Mouse (Mus musculus): ENCODE results near the gene Tnfsf9.

Tnfsf9 gene

DNA sequence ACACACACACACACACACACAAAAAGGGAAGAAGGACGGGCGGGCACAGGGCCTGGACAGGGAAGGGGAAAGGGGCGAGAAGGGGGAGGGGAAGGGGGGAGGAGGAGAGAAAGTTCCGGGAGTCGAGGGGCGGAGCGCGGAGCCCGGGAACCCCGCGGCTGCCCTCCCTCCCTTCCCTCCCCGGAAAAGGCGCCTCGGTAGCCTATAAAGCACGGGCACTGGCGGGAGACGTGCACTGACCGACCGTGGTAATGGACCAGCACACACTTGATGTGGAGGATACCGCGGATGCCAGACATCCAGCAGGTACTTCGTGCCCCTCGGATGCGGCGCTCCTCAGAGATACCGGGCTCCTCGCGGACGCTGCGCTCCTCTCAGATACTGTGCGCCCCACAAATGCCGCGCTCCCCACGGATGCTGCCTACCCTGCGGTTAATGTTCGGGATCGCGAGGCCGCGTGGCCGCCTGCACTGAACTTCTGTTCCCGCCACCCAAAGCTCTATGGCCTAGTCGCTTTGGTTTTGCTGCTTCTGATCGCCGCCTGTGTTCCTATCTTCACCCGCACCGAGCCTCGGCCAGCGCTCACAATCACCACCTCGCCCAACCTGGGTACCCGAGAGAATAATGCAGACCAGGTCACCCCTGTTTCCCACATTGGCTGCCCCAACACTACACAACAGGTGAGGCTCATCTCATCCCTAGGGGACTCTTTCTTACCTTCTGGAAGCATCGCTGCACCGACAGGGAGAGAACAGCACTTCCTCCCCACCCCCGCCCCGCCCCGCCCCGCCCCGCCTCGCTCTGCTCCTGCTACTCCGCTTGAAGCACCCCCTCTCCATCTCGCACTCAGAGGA lies at the start of gene Tnfsf9:
TSS of gene Tnfsf9 (plus strand) at position 145 of the 854 bp plus-strand sequence.
- DNase-seq (ENCODE audit: low spot score in 2 of 2), result no peak

GRCm38 (mm10) chr17:57056246-57056645 lies 48.9 kb upstream of the Tnfsf9 start:
- no peak for DNase-seq (ENCODE audit: low spot score in 2 of 2)

- peak; percentile 32 to 56 for DNase-seq (ENCODE audit: low spot score in 2 of 2)
These were observed 46.1 kb upstream of the Tnfsf9 start, which contains the start of gene Crb3 for GRCm38 (mm10) chr17:57058891-57059485. Gene Crb3, plus strand, starts transcription at chr17:57059105.

GRCm38 (mm10) chr17:57059486-57059977 lies 45.6 kb upstream of the Tnfsf9 start, which contains the start of gene Slc25a23:
Gene Slc25a23, minus strand, starts transcription at chr17:57059863.
- peak; percentile 53 to 57 for DNase-seq (ENCODE audit: low spot score in 2 of 2)

DNA sequence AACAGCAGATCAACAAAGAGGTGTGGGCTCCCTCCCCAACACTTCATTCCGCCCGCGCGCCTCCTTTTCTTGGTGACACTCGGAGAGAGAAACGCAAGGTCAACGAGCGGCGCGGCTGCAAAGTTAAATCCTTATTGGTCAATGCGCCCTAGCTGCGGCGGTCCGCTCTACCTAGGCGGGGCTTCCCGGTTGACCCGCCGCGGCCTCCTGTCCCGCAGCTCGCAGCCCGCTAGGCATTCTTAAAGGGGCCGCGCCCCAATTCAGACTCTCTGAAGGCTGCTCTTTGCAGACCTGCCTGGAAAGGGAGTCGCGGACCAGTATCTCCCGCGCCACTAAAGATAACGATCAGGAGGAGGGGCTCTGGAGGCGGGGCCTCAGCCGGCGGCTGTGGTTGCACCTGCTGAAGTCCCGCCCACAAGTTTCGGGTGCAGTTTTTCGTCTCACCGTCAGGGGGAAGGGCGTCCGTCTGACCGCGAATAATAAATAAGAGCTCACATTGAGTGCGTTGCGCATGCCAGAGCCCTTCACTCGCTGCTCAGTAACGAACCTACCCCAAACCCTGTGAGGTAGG lies 44.8 kb upstream of the Tnfsf9 start:
- DNase-seq (ENCODE audit: low spot score in 2 of 2), result peak; percentile 96

- no peak for DNase-seq (ENCODE audit: low spot score in 2 of 2)
These were observed 44.1 kb upstream of the Tnfsf9 start for GRCm38 (mm10) chr17:57061069-57061468.

GRCm38 (mm10) chr17:57062011-57062521 lies 43.1 kb upstream of the Tnfsf9 start:
- DNase-seq (ENCODE audit: low spot score in 2 of 2), result no peak

DNA sequence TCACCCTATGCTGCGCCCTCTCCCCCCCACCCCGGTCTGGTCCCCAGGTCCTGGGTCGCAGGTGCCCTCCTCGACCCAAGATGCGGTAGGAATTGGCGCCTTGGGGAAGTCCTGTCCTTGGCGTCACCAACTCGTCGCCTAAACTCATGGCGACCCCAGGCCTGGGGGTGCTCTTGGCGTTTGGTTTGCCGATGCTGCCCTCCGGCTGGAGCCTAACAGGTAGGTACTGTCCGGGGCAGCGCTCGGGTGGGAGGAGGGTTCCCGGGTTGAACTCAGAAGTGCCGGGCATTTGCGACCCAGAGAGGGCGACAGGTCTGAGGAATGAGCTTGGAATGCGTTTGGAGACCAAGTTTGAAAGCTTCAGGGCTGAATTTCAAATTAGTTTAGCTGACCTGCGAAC lies 42.6 kb upstream of the Tnfsf9 start:
- no peak for DNase-seq (ENCODE audit: low spot score in 2 of 2)

GRCm38 (mm10) chr17:57063031-57063430 lies 42.1 kb upstream of the Tnfsf9 start:
- DNase-seq (ENCODE audit: low spot score in 2 of 2), result no peak

DNA sequence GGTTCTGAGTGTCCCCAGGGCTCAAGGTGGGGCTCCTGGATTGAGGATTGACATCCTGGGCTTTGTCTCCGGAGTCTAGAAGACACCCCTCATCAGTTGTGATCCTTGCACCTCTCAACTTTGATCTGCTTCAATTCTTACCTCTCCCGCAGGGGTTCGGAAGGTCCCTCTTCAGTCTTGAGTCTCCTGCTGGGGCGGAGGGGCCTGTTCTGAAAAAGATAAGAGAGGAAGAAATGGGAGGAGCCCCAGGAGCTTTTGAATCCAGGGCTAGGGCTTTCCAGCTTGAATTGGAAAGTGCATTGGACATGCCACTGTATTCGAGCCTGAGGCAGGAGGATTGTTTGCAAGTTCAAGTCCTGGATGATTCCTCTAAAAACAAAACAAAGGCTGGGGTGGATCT lies 38.2 kb upstream of the Tnfsf9 start:
- no peak for DNase-seq (ENCODE audit: low spot score in 2 of 2)

- DNase-seq (ENCODE audit: low spot score in 2 of 2), result no peak
These were observed 34.9 kb upstream of the Tnfsf9 start for GRCm38 (mm10) chr17:57070272-57070671.

DNA sequence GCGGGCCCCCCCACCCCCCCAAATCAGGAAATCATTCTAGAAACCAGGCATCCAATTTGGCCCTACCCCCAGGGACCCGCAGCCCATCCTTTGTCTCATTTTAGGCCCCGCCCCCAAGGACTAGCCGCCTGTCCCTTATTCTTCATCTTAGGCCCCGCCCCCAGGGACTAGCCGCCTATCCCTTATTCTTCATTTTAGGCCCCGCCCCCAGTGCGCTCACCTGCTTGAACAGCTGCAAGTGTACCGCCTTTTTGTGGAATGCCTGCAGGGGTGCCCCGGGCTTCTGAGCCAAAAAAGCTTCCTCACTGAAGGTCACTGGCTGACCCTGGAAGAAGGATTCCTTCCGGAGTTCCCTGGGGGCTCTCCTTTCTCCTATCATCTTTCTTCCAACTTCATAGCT lies 34.4 kb upstream of the Tnfsf9 start:
- DNase-seq (ENCODE audit: low spot score in 2 of 2), result no peak

DNA sequence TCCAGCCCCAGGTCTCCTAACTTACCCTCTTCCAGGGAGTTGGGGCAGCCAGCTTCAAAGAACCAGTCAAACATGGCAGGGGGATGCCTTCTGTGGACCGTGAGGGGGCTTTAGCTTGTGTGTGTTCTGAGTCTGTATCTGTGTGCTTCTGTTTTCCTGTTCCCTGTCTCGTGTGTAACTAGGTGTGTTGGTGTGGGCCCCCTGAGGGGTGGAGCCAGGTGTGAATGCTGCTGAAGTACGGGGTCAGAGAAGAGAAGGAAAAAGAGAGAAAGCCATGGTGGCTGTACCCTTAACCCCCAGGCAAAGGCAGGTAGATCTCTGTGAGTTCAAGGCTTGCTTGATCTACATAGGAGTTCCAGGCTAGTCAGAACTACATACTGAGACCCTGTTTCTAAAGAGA lies 28.2 kb upstream of the Tnfsf9 start:
- DNase-seq (ENCODE audit: low spot score in 2 of 2), result no peak

DNA sequence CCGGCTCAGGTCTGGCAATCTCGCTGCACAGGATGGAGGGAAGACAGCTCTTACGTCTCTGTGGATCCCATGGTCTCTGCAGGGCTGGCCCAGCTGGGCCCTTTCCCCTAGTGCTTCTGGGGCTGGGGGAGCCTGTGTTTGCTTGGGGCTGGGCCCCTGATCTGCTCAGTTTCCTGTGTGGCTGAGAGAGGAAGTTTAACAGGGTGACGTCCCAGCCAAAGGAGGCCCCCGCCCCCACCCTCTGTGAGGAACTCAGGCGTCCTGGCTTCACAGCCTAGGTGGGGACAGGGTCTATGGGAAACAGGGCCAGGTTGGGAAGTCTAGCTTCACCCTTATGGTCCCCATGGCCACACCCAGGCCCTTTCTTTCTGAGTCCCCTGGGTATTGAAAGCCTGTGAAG lies 26.8 kb upstream of the Tnfsf9 start, which contains the start of gene Dennd1c:
TSS of gene Dennd1c (minus strand) at position 179 of the 400 bp plus-strand sequence.
- peak; percentile 24 to 40 for DNase-seq (ENCODE audit: low spot score in 2 of 2)

DNA sequence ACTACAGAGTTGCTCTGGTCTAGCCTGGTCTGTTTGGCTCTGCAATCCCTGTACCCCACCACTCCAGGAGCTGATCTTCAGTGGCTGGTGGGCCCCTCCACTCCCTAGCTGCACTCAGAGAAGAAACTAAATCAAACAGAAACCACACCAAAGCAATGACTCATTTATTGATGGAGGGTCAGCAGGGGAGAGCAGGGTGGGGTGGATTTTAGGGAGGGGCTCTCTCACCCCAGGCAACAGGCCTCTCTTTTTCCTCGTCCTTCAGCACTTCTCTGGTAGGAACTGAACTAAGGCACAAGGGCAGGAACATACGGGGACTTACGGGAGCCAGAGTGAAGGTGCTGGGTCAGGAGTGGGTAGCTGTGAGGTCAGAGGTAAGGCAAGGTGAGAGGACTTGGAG lies 25.2 kb upstream of the Tnfsf9 start:
- no peak for DNase-seq (ENCODE audit: low spot score in 2 of 2)

DNA sequence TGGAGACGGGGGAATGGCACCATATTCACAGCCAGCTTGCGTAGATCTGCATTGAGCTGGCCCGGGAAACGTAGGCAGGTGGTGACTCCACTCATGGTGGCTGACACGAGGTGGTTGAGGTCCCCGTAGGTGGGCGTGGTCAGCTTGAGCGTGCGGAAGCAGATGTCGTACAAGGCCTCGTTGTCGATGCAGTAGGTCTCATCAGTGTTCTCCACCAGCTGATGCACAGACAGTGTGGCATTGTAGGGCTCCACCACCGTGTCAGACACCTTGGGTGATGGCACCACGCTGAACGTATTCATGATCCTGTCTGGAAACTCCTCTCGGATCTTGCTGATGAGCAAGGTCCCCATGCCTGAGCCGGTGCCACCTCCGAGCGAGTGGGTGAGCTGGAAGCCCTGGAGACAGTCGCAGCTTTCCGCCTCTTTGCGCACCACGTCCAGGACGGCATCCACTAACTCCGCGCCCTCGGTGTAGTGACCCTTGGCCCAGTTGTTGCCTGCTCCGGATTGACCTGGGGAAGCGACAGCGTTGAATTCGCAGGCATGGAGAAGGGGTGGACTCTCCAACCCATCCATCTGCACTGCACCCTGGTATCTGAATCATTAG lies 23.8 kb upstream of the Tnfsf9 start:
- no peak for DNase-seq (ENCODE audit: low spot score in 2 of 2)

GRCm38 (mm10) chr17:57082481-57082880 lies 22.6 kb upstream of the Tnfsf9 start:
- DNase-seq (ENCODE audit: low spot score in 2 of 2), result no peak

DNA sequence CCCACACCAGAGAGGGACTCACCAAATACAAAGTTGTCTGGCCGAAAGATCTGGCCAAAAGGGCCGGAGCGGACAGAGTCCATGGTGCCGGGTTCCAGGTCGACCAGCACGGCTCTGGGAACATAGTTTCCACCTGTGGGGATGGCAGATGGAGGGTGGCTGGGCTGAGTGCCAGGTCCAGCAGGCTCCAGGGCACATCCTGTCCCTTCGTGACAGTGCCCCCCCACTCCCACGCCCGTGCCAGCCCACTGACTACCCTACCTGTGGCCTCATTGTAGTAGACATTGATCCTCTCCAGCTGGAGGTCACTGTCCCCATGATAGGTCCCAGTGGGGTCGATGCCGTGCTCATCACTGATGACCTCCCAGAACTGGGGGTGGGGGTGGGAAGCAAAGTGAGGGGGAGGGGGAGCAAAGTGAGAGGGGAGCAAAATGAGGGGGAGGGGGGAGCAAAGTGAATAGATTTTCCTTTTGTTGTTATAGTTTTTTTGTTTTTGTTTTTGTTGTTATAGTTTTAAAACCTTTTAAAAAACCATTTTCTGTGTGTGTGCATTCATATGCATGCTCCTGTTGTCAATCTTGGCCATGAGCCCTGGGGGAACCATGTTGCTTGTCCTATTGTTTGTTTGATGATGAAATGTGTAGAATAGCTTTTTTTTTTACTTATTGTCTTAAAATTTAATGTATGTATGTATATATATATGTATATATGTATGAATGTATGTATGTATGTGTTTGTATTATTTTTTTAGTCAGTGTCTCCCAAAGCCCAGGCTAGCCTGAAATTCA lies 19.0 kb upstream of the Tnfsf9 start:
- no peak for DNase-seq (ENCODE audit: low spot score in 2 of 2)

GRCm38 (mm10) chr17:57087049-57087832 lies 17.9 kb upstream of the Tnfsf9 start, which contains the start of gene Tubb4a:
Gene Tubb4a, minus strand, starts transcription at chr17:57087782.
- DNase-seq (ENCODE audit: low spot score in 2 of 2), result no peak

- no peak for DNase-seq (ENCODE audit: low spot score in 2 of 2)
These were observed 10.9 kb upstream of the Tnfsf9 start for GRCm38 (mm10) chr17:57094222-57094621.
